Mouse (Mus musculus) R1 (cell line): ENCODE measurements around the gene Noa1.
A peak's percentile ranks its signal among the peaks of the same experiment; 100 is the strongest.

Experiments
- DNase-seq: peaks from one replicate; pipeline ENCODE4 v3.0.0-alpha.2; 2018; ENCODE audit warnings: low read depth, low spot score

Gene Noa1

DNA sequence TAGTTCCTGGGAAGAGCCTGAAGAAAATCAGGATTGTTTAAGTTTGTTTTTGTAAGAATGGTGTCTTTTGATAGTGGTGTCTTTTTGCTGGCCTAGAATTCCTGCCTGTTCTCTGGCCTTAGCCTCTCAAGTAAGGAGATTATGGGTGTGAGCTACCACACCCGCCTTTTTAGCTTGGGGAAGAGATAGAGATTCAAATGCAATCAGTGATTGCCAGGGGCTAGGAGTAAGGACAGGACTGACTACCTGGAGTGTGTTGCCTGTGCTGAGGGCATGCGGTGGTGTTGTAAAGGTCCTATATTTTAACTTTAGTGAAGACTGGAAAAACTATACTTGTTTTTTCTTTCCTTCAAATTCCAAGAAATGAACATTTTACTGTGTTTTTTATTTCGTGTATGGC lies 55.5 kb downstream of the Noa1 start:
- DNase-seq, result no peak

DNA sequence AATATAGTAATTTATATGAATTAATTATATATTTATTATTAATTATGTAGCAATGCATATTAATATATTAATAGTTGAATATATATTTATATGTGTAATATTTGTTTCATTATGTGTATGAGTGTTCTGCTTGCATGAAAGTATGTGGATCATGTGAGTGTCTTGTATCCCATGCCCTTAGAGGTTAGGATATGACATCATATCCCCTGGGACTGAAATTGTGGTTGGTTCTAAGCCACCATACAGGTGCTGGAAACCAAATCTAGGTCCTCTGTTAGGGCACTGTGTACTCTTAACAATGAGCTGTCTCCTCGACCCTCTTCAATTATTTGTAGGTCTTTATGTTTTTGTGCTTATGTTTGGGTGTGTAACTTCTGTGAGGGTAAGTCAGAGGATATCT lies 56.7 kb downstream of the Noa1 start:
- no peak for DNase-seq

DNA sequence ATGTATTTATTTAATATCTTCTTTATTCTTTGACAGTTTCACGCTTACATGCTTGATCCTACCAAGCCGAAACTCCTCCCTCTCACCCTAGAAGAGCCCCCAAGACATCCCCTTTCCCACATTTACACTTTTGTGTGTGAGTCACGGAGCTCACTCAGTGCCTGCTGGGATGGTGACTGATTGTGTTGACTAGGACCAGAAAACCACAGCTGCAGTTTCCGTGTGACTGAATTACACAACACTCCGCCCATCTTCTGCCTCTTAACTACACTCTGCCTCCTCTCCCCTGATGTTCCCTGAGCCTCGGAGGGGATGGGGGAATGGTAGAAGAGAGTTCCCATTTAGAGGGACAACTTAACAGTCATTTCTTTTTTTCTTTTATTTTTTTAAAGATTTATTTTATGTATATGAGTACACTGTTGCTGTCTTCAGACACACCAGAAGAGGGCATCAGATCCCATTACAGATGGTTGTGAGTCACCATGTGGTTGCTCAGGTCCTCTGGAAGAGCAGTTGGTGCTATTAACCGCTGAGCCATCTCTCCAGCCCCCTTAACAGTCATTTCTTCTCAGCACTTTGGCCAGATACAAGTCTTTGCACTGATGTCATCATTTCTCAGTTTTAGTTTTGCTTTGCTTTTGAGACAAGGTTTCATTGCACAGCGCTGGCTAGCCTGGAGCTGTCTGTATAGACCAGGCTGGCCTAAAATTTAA lies 57.6 kb downstream of the Noa1 start:
- no peak for DNase-seq

DNA sequence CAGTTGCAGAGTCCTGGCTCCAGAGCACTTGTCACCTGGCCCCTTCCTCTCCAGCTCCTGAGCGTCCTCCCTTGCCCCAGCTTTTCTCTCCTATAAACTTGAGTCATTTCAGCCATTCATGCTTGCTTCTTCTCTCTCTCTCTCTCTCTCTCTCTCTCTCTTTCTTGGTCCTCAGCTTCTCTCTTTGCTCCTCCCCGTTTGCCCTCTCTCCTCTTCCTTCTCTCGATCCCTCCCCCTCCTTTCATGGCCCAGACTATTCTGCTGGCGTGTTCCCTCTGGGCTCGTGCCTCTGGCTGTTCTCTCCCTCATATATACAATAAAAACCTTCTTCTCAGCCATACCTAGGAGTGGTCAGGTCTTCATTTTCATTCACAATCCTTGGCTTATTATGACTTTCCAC lies 58.2 kb downstream of the Noa1 start:
- no peak for DNase-seq

DNA sequence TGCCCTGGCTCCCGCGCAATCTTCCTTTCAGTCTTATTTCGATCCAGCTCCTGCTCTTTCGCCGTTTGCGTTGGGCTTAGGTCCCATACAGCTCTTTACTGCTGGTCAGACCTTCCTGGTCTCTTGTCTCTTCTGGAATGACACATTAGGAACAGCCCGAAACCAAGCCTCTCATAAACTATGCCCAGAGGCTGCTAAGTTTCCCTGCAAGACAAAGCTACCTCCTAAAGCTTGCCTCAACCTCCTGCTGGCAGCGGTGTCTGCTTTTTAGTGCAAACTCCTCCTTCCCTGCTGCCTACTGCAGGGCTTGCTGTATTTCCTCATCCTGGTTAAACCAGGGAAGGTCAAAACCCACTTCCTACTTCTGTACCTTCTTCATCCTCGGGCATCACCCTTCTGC lies 59.8 kb downstream of the Noa1 start:
- DNase-seq, result peak; percentile 69

DNA sequence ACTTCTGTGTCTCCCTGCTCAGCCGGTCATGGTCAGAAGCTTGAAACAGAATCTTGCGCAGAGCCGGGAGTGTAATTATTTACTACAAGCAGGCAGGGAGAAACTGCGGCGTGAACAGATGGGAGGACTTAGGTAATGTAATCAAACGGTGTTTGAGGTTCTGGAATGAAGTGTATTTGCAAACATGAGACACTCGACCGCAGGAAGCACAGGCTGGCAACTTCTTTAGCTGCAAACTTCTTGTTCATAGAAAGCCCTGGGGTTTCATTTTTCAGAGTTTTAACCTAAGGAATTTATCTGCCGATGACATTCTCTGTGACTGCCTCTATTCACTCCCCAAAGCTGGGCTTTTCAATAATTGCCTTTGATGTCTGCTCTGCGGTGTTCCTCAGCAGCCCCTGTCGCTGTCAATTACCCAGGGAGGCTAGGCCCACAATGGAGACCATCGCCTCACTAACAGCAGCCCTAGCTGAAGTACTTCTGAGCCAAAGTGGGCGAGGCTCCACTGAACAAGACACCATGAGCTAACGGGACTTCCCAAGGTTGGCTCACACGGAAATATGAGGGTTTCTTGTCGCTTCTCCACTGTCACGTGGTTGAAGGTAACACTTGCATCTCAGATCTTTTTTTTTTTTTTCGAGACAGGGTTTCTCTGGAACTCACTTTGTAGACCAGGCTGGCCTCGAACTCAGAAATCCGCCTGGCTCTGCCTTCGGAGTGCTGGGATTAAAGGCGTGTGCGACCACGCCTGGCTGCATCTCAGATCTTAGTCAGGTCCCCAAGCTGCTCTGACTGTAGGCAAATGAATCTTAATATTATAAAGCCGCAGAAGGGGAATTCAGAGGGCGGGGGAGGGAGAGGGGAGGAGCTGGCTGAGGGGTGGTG lies 63.9 kb downstream of the Noa1 start:
- no peak for DNase-seq

DNA sequence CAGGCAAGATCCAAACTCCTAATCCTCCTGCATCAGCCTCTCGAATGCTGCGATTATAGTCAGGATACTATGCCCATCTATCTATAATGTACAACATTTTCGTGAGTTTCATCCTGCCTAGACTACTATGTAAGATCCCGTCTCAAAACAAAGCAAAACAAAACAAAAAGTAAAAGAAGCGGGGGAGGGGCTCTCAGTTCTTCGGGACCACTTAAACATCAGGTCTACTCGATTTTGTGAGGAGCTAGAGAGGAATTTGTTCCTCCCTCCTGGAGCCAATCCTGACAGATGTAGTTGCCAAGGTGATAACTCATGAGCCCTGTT lies 64.5 kb downstream of the Noa1 start:
- DNase-seq, result peak; percentile 69

DNA sequence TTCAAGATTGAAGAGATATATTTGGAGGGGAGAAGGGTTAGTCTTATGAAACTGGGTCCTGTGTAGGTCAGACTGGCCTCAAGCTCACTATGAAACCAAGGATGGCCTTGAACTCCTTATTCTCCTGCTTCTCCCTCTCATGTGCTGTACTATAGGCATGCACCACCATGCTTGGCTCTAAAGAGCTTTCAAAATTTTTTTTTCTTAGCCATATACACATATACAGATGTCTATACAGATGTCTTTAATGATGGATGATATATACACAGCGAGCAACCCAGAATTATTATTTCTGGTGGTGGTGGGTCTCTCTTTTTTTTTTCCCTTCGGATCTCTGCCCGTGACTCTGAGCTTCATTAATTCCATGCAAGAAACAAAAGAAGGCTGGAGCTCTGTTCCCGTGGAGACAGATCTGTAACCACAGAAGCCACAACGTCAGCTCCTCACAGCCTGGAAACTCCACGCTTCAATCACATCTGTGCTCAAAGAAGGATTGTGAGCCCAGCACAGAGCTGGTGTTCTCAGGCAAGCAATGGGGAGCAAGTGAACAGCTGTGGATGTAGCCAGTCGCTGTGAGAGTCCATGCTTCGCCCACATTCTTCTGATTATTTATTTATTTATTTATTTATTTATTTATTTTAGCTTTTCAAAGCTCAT lies 65.4 kb downstream of the Noa1 start:
- no peak for DNase-seq
